Mouse (Mus musculus) A20 (cell line): ENCODE measurements around the gene Itgal.

Source experiments
- DNase-seq: peaks from one replicate; pipeline ENCODE4 v3.0.0-alpha.2; 2011; ENCODE audit warnings: low read depth, low spot score

Gene Itgal

DNA sequence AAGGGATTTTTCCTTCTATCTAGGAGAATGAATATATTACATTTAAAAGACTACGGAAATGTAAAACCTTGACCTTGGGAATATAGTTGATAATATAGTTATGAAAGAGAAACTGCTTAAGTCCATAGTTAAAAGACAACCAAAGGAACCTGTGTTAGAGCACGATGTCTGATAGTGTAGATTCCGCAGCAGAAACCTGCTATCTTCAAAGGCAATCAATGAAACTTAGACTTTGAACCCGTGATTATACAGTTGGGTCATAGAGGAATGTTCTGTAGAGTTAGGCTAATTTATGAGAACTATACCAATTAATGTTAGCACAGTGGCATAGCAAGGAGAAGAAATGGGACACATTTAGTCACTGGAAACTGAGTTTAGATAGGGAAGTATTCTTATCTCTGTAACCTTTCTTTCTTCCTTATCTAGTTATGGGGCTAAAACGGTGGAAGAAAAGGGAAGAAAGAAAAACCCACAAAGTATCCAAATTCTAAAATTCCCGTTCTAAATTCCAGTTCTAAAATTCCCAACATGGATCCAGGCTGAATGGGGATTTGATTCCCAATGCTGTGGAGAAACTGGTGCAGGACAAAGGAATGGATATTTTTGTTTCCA is 82.4 kb downstream of the Itgal start:
- no peak for DNase-seq
